Mouse (Mus musculus) hindbrain, embryonic 16.5 days (tissue): ENCODE data around the gene Snx33. TPM values are rescaled to one million over a fixed set of nuclear protein-coding genes. Genes with fewer than 3 reads are reported as not detected.

Source experiments
- ATAC-seq: fragments of 200-750 bp; cut with Nextera tagmentation; 2 replicates; pipeline ENCODE4 v1.8.0; 2017; ENCODE audit warnings: moderate TSS enrichment, moderate library complexity
- H3K27ac ChIP-seq: fragments of 300-500 bp; sonication (generic); 2 replicates; pipeline ENCODE4 v1.5.1; 2014; ENCODE audit warnings: low read depth, mild to moderate bottlenecking, control low read depth, low read length, moderate library complexity
- H3K27me3 ChIP-seq: fragments of 300-500 bp; sonication (generic); replicated peaks from 2 replicates; pipeline ENCODE4 v1.6.1; 2014; ENCODE audit warnings: low read length; ENCODE audit not compliant: control insufficient read depth, insufficient read depth
- H3K36me3 ChIP-seq: fragments of 300-500 bp; sonication (generic); 2 replicates; pipeline ENCODE4 v1.6.1; 2014; ENCODE audit warnings: mild to moderate bottlenecking, low read length, moderate library complexity, mixed read lengths; ENCODE audit not compliant: control insufficient read depth, insufficient read depth
- H3K4me1 ChIP-seq: fragments of 300-500 bp; sonication (generic); 2 replicates; pipeline ENCODE4 v1.6.1; 2014; ENCODE audit warnings: low read depth, low read length; ENCODE audit not compliant: control insufficient read depth, insufficient read depth
- H3K4me2 ChIP-seq: fragments of 300-500 bp; sonication (generic); 2 replicates; pipeline ENCODE4 v1.6.1; 2014; ENCODE audit warnings: mild to moderate bottlenecking, low read length, control low read depth, moderate library complexity
- H3K4me3 ChIP-seq: fragments of 300-500 bp; sonication (generic); 2 replicates; pipeline ENCODE4 v1.5.1; 2014; ENCODE audit warnings: mild to moderate bottlenecking, low read length, control low read depth, moderate library complexity
- H3K9ac ChIP-seq: fragments of 300-500 bp; sonication (generic); 2 replicates; pipeline ENCODE4 v1.6.1; 2014; ENCODE audit warnings: low read depth, mild to moderate bottlenecking, control low read depth, low read length, moderate library complexity
- H3K9me3 ChIP-seq: fragments of 300-500 bp; sonication (generic); 2 replicates; pipeline ENCODE4 v1.6.1; 2014; ENCODE audit warnings: mild to moderate bottlenecking, low read length, moderate library complexity; ENCODE audit not compliant: control insufficient read depth
- WGBS: fragments of 180-500 bp; shearing (Covaris S2); extraction: QIAGEN DNeasy Blood & Tissue Kit; methylation state at CpG from one replicate; pipeline ENCODE4 v1.1.7; 2014; 5-methylcytosine and 5-hydroxymethylcytosine counted together
- polyA plus RNA-seq: library from polyadenylated mRNA; unstranded; fragments of >200 nt; fragmentation: Nextera tagmentation; extraction: Ambion mirVana; gene quantifications from 2 replicates; pipeline ENCODE4 v1.2.1, GENCODE M21; 2015

Snx33 gene
- polyA plus RNA-seq, 1 experiment from 2014 or later = 3.0 TPM

DNA sequence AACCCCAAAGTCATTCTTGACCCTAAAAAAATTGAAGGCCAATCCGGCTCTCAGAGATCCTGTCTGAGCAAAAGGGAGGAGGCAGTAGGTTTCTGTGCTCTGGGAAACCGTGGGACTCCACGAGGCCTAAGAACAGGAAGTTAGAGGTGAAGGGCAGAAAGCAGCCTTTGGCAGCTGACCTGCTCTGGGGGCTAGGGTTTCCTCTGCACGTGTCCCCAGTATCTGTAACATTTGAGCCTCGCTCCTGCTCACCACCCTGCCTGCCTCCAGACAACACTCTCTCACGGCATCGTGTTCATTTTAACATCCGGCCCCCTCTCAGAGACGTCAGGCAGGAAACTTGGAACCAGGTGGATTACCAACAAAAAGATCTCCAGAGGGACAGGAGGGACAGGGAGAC lies 27.6 kb downstream of the Snx33 start:
- no peak for ATAC-seq
- Histone ChIP-seq H3K27me3 (no peaks in the 10 kb centered on the region), H3K9ac (no peak overlapping the region), H3K4me1 (no peaks in the 10 kb centered on the region), H3K9me3 (no peaks in the 10 kb centered on the region), H3K4me3 (no peak overlapping the region), H3K27ac (no peak overlapping the region), H3K36me3 (no peaks in the 10 kb centered on the region), H3K4me2 (no peak overlapping the region)
- whole genome bisulfite sequencing = 76% methylated on average over 9 of the region's 9 CpGs

DNA sequence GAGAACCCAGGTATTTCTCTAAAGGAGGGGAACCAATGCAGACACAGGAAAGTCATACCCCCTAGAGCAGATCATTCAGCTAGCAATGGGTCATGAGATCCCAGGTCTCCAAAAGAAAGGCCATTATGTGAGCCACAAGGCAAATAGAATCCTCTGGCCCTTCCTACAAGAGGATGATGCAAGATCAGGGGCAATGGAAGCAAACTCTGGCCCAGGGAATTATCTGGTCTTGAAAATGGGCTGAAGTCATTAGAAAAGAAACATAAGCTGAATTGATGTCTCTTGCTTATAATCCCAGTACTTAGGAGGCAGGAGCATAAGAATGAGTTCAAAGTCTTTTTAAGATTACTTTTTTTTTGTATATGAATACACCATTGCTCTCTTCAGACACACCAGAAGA lies 28.1 kb downstream of the Snx33 start:
- no peak for ATAC-seq
- no peak overlapping the region for H3K4me3 ChIP-seq
- H3K4me2 ChIP-seq = no peak overlapping the region
- no peaks in the 10 kb centered on the region for H3K27me3 ChIP-seq
- no peaks in the 10 kb centered on the region for H3K4me1 ChIP-seq
- H3K9me3 ChIP-seq = no peaks in the 10 kb centered on the region
- no peak overlapping the region for H3K9ac ChIP-seq
- H3K36me3 ChIP-seq = no peaks in the 10 kb centered on the region
- no peak overlapping the region for H3K27ac ChIP-seq

DNA sequence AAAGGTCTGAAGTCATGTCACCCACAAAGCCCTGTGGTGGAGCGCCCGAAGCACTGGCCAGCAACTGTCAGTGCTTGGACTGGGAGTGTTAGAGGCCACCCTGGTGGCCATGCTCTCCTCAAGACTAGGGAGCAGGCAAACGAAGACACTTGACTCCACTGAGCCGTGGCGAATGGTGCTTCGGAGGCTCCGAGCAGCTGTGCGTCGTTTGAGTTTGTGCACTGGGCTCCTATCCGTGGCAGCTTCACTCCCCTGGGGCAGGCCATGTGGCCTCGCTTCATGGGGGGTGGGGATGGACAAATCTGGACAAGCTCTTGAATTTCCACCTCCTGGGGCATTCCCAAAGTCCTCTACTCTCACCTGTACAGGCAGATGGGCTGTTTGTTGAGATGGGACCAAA lies 28.8 kb downstream of the Snx33 start:
- no peak for ATAC-seq
- 66% methylated on average over 11 of the region's 11 CpGs for WGBS
- no peak overlapping the region for H3K27ac ChIP-seq

DNA sequence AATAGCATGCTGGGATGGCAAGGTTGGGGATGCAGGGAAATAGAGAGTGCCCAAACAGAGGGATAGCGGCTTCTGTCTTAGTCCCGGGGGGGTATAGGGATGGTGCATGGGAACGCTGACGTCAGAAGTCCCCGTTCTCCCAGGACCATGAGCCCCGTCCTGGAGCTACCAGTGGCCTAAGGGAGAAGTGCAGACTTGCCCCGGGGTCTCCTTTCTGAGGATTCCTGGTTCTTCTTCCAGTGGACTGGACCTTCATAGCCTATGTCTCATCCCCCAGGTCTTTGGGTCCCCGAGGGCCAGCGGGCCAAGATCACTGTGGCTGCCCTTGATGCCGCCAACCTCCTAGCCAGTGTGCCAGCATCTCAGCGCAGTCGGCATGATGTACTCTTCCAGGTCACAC lies 31.4 kb downstream of the Snx33 start:
- ATAC-seq = no peak
- 92% methylated on average over 12 of the region's 12 CpGs for WGBS

More for the DNA sequence above, 28.8 kb downstream of the Snx33 start:
- no peaks in the 10 kb centered on the region for H3K27me3 ChIP-seq
- no peaks in the 10 kb centered on the region for H3K9me3 ChIP-seq
- H3K4me1 ChIP-seq = no peaks in the 10 kb centered on the region
- H3K36me3 ChIP-seq = no peaks in the 10 kb centered on the region
- no peak overlapping the region for H3K4me3 ChIP-seq
- H3K9ac ChIP-seq = no peak overlapping the region
- H3K4me2 ChIP-seq = no peak overlapping the region

DNA sequence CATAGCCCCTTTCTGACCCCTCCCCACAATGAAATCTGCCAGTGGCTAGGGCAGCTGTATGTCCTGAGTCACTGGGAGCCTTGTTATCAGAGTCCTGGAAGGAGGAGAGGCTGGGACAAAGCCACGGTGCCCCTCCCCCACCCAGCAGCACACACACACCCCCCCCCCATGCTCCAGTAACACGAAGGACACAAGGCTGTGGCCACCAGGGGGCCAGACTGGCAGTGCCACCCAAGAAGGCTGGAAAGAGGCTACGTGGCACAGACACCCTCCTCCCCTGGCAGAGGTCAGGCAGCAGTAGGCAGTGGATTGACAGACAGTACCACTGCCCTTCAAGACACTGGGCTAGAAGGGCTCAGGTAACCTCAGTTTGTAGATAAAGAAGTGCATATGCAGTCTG lies 34.2 kb downstream of the Snx33 start:
- Histone ChIP-seq H3K27me3 (no peaks in the 10 kb centered on the region; the same call in 1 of the 2 replicates), H3K36me3 (no peaks in the 10 kb centered on the region), H3K9ac (no peak overlapping the region), H3K4me1 (peaks cover 7% of the 10 kb centered on the region; the same call in 1 of the 2 replicates), H3K4me3 (no peak overlapping the region), H3K27ac (no peak overlapping the region), H3K4me2 (no peak overlapping the region), H3K9me3 (no peaks in the 10 kb centered on the region)
- no peak for ATAC-seq
- 11% methylated on average over 3 of the region's 3 CpGs for WGBS

More for the DNA sequence above, 31.4 kb downstream of the Snx33 start:
- H3K27ac ChIP-seq = no peak overlapping the region
- no peak overlapping the region for H3K4me3 ChIP-seq
- no peaks in the 10 kb centered on the region for H3K9me3 ChIP-seq
- peaks cover 7% of the 10 kb centered on the region; the same call in 1 of the 2 replicates for H3K4me1 ChIP-seq
- H3K4me2 ChIP-seq = no peak overlapping the region
- H3K9ac ChIP-seq = no peak overlapping the region
- H3K27me3 ChIP-seq = no peaks in the 10 kb centered on the region; the same call in 1 of the 2 replicates
- no peaks in the 10 kb centered on the region for H3K36me3 ChIP-seq

DNA sequence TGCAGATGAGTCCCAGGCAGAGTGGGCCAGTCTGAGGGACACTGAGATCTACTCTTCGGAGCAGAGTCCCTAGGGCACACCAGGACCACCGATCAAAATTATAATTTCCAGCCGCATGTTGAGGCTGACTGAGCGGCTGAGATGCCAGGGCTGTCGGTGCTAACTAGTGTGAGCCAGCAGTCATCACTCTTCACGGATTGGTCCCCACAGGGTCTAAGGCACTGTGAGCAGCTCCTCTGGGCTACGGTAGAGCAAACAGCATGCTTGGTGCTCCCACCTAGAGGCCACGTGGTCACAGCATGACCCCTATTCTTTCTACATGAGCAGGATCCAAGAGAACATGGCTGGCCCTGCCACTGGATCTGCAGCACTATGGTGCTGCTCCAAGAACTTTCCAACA lies 34.9 kb downstream of the Snx33 start:
- H3K27me3 ChIP-seq = no peaks in the 10 kb centered on the region; the same call in 1 of the 2 replicates
- no peaks in the 10 kb centered on the region for H3K36me3 ChIP-seq
- H3K4me1 ChIP-seq = peaks cover 7% of the 10 kb centered on the region; the same call in 1 of the 2 replicates
- no peak overlapping the region for H3K9ac ChIP-seq
- H3K4me2 ChIP-seq = no peak overlapping the region
- no peak for ATAC-seq
- WGBS = 43% methylated on average over 8 of the region's 8 CpGs
- no peak overlapping the region for H3K27ac ChIP-seq
- no peaks in the 10 kb centered on the region for H3K9me3 ChIP-seq
- no peak overlapping the region for H3K4me3 ChIP-seq

DNA sequence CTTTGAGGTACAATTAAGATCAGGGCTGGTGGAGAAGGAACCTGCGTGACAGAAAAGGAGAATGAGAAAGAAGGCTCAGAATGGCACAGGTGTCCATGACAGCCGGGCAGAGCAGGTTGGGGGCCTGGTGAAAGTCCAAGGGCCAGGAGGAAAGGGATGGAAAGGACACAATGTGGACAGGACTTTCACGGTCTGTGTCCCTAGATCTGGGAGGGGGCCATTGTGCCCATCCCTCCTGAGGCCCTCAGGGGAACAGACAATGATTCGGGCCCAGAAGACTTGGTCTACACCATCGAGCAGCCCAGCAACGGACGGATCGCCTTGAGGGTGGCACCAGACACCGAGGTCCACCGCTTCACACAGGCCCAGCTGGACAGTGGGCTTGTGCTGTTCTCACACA lies 36.1 kb downstream of the Snx33 start:
- Histone ChIP-seq H3K27me3 (no peaks in the 10 kb centered on the region; the same call in 1 of the 2 replicates), H3K9me3 (no peaks in the 10 kb centered on the region), H3K4me3 (no peak overlapping the region), H3K4me2 (no peak overlapping the region), H3K27ac (no peak overlapping the region), H3K36me3 (no peaks in the 10 kb centered on the region), H3K4me1 (peaks cover 7% of the 10 kb centered on the region; the same call in 1 of the 2 replicates), H3K9ac (no peak overlapping the region)
- ATAC-seq = no peak
- WGBS = 84% methylated on average over 10 of the region's 10 CpGs

DNA sequence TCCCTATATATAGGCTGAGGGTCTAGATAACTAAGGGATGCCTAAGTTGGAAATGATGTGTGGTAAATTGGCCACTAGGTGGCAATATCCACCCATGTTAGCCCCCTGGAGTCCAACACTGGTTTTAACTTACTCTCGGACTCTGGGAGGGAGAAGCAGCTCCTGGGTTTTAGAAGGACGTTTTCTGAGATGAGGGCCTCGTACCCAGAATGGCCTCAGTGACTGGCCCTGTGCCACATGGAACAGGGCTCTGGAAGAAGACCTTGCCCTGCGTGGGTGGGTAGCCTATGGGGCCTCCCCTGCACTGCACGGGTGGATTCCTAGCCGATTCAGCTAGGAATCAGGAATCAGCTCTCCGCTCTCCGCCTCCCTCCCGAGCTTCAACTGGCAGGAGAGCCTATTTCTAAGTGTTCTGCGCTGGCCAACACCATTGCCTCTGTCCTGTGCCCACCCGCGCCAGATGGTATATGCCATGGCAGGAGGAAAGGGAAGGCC lies 36.6 kb downstream of the Snx33 start:
- Histone ChIP-seq H3K4me1 (peaks cover 7% of the 10 kb centered on the region; the same call in 1 of the 2 replicates), H3K4me3 (0 out of 2 replicates have a peak overlapping the region, but pooled peaks have one; percentile 12), H3K36me3 (no peaks in the 10 kb centered on the region), H3K9me3 (no peaks in the 10 kb centered on the region), H3K9ac (peak overlapping the region; percentile 43; the same call in 1 of the 2 replicates), H3K27me3 (no peaks in the 10 kb centered on the region; the same call in 1 of the 2 replicates), H3K4me2 (peak overlapping the region; percentile 44), H3K27ac (no peak overlapping the region)
- 29% methylated on average over 12 of the region's 12 CpGs for WGBS
- peak; percentile 79 for ATAC-seq

DNA sequence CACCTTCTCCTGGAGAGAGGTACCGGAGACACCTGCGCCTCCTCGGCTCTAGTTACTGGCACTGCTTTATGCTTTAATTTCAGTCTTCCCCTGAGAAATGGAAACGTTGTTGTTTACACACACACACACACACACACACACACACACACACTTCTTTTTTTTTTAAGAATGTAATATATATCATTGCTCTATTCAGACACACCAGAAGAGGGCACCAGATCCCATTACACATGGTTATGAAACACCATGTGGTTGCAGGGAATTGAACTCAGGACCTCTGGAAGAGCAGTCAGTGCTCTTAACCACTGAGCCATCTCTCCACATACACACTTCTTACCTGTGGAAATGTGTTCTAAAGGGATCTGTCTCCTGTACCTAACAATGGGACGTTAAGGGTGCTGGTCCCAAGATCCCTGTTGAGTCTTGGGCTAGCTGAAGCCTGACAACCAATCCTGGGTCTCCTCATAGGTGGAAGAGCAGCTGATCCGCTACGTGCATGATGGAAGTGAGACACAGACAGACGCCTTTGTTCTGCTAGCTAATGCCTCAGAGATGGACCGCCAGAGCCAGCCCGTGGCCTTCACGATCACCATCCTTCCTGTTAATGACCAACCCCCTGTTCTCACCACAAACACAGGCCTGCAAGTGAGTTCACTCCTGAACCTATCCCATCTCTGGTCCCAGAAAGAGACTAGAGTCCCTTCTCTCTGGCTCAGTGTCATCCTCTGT lies 37.5 kb downstream of the Snx33 start:
- Histone ChIP-seq H3K4me1 (peaks cover 7% of the 10 kb centered on the region; the same call in 1 of the 2 replicates), H3K27me3 (no peaks in the 10 kb centered on the region; the same call in 1 of the 2 replicates), H3K27ac (no peak overlapping the region), H3K9ac (no peak overlapping the region), H3K36me3 (no peaks in the 10 kb centered on the region), H3K4me2 (no peak overlapping the region), H3K9me3 (no peaks in the 10 kb centered on the region), H3K4me3 (no peak overlapping the region)
- 67% methylated on average over 11 of the region's 11 CpGs for WGBS
- no peak for ATAC-seq
